Mouse (Mus musculus) heart, embryonic 13.5 days (tissue): ENCODE measurements around the gene Sorbs1. TPM values are rescaled to one million over a fixed set of nuclear protein-coding genes. Genes with fewer than 3 reads are reported as not detected.

ENCODE experiments used
- ATAC-seq: fragments of 200-750 bp; cut with Nextera tagmentation; 2 replicates; pipeline ENCODE4 v1.8.0; 2017; ENCODE audit warnings: moderate TSS enrichment; ENCODE audit not compliant: insufficient number of reproducible peaks, low FRiP score, low TSS enrichment; ENCODE audit errors: extremely low read depth
- H3K27ac ChIP-seq: fragments of 300-500 bp; sonication (generic); replicated peaks from 2 replicates; pipeline ENCODE4 v1.5.1; 2015; ENCODE audit warnings: moderate library complexity, mild to moderate bottlenecking, inconsistent platforms
- H3K27me3 ChIP-seq: fragments of 300-500 bp; sonication (generic); replicated peaks from 2 replicates; pipeline ENCODE4 v1.6.1; 2015; ENCODE audit warnings: mild to moderate bottlenecking, inconsistent platforms
- H3K36me3 ChIP-seq: fragments of 300-500 bp; sonication (generic); 2 replicates; pipeline ENCODE4 v1.6.1; 2015; ENCODE audit warnings: mild to moderate bottlenecking, inconsistent platforms
- H3K4me1 ChIP-seq: fragments of 300-500 bp; sonication (generic); 2 replicates; pipeline ENCODE4 v1.6.1; 2015; ENCODE audit warnings: inconsistent platforms
- H3K4me2 ChIP-seq: fragments of 300-500 bp; sonication (generic); 2 replicates; pipeline ENCODE4 v1.6.1; 2015; ENCODE audit warnings: inconsistent platforms, mild to moderate bottlenecking, moderate library complexity
- H3K4me3 ChIP-seq: fragments of 300-500 bp; sonication (generic); 2 replicates; pipeline ENCODE4 v1.5.1; 2015; ENCODE audit warnings: moderate library complexity, mild to moderate bottlenecking, inconsistent platforms
- H3K9ac ChIP-seq: fragments of 300-500 bp; sonication (generic); 2 replicates; pipeline ENCODE4 v1.6.1; 2015; ENCODE audit warnings: inconsistent platforms, mild to moderate bottlenecking, moderate library complexity
- H3K9me3 ChIP-seq: fragments of 300-500 bp; sonication (generic); 2 replicates; pipeline ENCODE4 v1.6.1; 2016; ENCODE audit warnings: inconsistent platforms
- WGBS: fragments of 180-500 bp; shearing (Covaris S2); methylation state at CpG from one replicate; pipeline ENCODE4 v1.1.7; 2015; ENCODE audit warnings: mixed read lengths; 5-methylcytosine and 5-hydroxymethylcytosine counted together
- polyA plus RNA-seq: library from polyadenylated mRNA; unstranded; fragments of >200 nt; fragmentation: Nextera tagmentation; extraction: Ambion mirVana; gene quantifications from 2 replicates; pipeline ENCODE4 v1.2.1, GENCODE M21; 2015

Gene Sorbs1
- polyA plus RNA-seq, 1 experiment from 2014 or later, result 65.4 TPM

DNA sequence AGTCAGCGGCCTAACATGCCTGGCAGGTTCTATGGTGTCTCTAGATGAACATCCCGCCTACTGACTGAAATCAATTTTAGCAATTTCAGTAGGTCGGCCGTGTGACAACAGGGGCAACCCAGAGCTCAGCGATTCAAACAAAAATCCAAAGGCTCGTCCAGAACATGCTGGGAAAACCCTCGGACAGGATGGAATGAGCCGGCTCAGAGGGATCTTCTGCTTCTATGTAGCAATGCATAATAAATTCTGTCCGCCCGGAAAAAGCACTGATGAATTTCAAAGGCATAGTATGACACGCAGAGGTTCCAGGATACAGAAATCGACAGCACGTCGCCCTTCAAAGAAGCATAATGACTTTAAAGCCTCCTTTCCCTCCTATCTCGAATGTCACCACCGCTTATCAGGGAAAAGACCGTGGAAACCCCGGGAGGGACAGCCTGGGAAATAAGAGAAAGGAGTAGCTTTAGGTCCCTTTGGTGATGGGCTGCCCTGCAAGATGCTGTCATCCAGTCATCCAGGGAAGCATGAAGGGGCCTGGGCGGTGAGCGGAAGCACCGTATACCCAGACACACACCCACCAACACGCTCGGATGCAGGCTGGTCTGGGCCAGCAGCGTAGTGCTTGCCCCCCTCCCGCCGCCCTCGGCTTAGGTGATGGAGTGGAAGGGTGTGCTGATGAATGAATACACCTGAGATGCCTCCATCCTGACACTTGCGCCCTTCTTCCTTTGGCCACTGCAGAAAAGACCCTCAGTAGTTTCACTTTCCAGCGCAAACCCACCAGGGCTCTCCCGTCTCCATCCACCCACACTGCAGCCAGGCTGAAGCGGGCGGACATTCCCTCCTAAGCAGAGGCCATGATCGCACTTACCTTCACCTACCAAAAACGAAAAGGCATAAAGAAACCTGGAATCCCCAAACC, 818 bp downstream of the Sorbs1 start:
- H3K9ac ChIP-seq, result peak overlapping the region; percentile 93
- WGBS, result 1% methylated on average over 34 of the region's 34 CpGs
- H3K36me3 ChIP-seq, result peaks cover 4% of the 10 kb centered on the region; the same call in 1 of the 2 replicates
- no peaks in the 10 kb centered on the region for H3K27me3 ChIP-seq
- H3K9me3 ChIP-seq, result no peaks in the 10 kb centered on the region
- H3K4me3 ChIP-seq, result peak overlapping the region; percentile 74
- H3K4me1 ChIP-seq, result peaks cover 36% of the 10 kb centered on the region
- no peak for ATAC-seq
- peak overlapping the region; percentile 92 for H3K4me2 ChIP-seq
- peak overlapping the region; percentile 93 for H3K27ac ChIP-seq

DNA sequence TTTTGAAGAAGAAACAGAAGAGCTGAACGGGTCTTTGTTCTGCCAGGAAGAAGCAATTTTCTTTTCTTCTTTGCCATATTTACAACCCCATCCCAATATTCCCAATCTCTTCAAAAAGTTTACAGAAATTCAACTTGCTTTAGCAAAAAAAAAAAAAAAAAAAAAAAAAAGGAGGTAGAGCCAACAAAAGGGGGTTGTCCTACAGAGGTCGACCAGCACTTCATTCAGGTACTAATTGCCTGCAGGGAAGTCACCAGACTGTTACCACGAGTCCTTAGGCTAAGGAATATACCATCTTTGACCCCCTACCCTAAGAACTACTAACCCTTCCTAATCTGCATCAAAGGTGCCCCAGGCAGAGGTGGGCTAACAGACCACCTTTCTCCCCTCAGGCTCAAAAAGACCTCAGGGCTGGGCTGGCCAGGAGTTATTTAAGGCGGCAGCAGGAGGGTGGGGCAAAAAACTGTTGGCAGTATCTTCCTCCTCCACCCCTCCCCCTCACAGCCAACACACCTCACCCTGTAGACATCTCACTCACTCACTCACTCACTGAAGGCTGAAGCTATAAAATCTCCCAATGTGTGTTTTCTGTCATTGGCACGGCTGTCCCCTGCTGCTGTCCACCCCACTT, 1.8 kb downstream of the Sorbs1 start:
- H3K27ac ChIP-seq, result peak overlapping the region; percentile 93
- ATAC-seq, result peak; percentile 11; the same call in 1 of the 2 replicates

GRCm38 (mm10) chr19:40511100-40511439, 2.5 kb downstream of the Sorbs1 start:
- ATAC-seq, result no peak
- peaks cover 8% of the 10 kb centered on the region; the same call in 1 of the 2 replicates for H3K36me3 ChIP-seq
- 64% methylated on average over 8 of the region's 8 CpGs for WGBS
- 0 out of 2 replicates have a peak overlapping the region, but pooled peaks have one; percentile 93 for H3K27ac ChIP-seq
- H3K4me1 ChIP-seq, result peaks cover 41% of the 10 kb centered on the region
- no peaks in the 10 kb centered on the region for H3K27me3 ChIP-seq
- H3K9me3 ChIP-seq, result no peaks in the 10 kb centered on the region
- peak overlapping the region; percentile 74 for H3K4me3 ChIP-seq
- peak overlapping the region; percentile 92 for H3K4me2 ChIP-seq
- H3K9ac ChIP-seq, result peak overlapping the region; percentile 93

More for the DNA sequence above, 1.8 kb downstream of the Sorbs1 start:
- 8% methylated on average over 5 of the region's 5 CpGs for WGBS
- H3K4me2 ChIP-seq, result peak overlapping the region; percentile 92
- H3K9me3 ChIP-seq, result no peaks in the 10 kb centered on the region
- H3K9ac ChIP-seq, result peak overlapping the region; percentile 93
- peaks cover 8% of the 10 kb centered on the region; the same call in 1 of the 2 replicates for H3K36me3 ChIP-seq
- no peaks in the 10 kb centered on the region for H3K27me3 ChIP-seq
- peaks cover 36% of the 10 kb centered on the region for H3K4me1 ChIP-seq
- peak overlapping the region; percentile 74 for H3K4me3 ChIP-seq

- no peaks in the 10 kb centered on the region for H3K9me3 ChIP-seq
- H3K36me3 ChIP-seq, result peaks cover 8% of the 10 kb centered on the region; the same call in 1 of the 2 replicates
- ATAC-seq, result no peak
- 65% methylated on average over 13 of the region's 13 CpGs for WGBS
- no peaks in the 10 kb centered on the region for H3K27me3 ChIP-seq
- peaks cover 45% of the 10 kb centered on the region for H3K4me1 ChIP-seq
- no peak overlapping the region for H3K4me3 ChIP-seq
- peak overlapping the region; percentile 93 for H3K9ac ChIP-seq
- H3K27ac ChIP-seq, result no peak overlapping the region
- H3K4me2 ChIP-seq, result peak overlapping the region; percentile 92
Measured at GRCm38 (mm10) chr19:40510387-40511099, 3.0 kb downstream of the Sorbs1 start.

- WGBS, result 70% methylated on average over 2 of the region's 2 CpGs
- peak overlapping the region; percentile 38; the same call in 1 of the 2 replicates for H3K27ac ChIP-seq
Measured at GRCm38 (mm10) chr19:40509274-40509673, 4.3 kb downstream of the Sorbs1 start.

DNA sequence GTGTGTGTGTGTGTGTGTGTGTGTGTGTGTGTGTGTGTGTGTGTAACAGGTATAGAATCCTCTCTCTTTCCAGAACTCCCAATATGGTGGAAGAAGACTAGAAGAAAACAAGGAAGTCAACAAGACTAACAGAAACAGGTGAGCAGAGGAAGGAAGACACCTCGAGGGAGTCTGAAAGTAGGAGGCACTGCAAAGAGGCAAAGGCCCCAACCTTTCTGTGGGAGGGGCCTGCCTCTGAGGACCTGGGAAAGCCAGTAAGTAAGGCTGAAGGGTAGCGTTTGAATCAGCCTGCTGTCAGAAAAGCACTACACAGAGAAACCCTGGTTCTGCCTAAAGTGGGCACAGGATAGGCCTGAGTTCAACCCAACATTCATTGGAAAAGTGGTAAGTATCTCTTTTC, 4.7 kb downstream of the Sorbs1 start:
- Histone ChIP-seq H3K9me3 (no peaks in the 10 kb centered on the region), H3K9ac (no peak overlapping the region; the same call in 1 of the 2 replicates), H3K27ac (peak overlapping the region; percentile 38; the same call in 1 of the 2 replicates), H3K27me3 (no peaks in the 10 kb centered on the region), H3K4me1 (peaks cover 58% of the 10 kb centered on the region), H3K4me3 (no peak overlapping the region), H3K36me3 (peaks cover 10% of the 10 kb centered on the region; the same call in 1 of the 2 replicates), H3K4me2 (no peak overlapping the region)
- WGBS, result 43% methylated on average over 2 of the region's 2 CpGs
- no peak for ATAC-seq

More at GRCm38 (mm10) chr19:40509274-40509673, 4.3 kb downstream of the Sorbs1 start:
- Histone ChIP-seq H3K9ac (no peak overlapping the region; the same call in 1 of the 2 replicates), H3K36me3 (peaks cover 8% of the 10 kb centered on the region; the same call in 1 of the 2 replicates), H3K4me2 (no peak overlapping the region), H3K4me3 (no peak overlapping the region), H3K4me1 (peaks cover 57% of the 10 kb centered on the region), H3K27me3 (no peaks in the 10 kb centered on the region), H3K9me3 (no peaks in the 10 kb centered on the region)
- no peak for ATAC-seq

- WGBS, result 80% methylated on average over 3 of the region's 3 CpGs
- Histone ChIP-seq H3K9me3 (no peaks in the 10 kb centered on the region), H3K4me3 (no peak overlapping the region), H3K4me2 (no peak overlapping the region), H3K9ac (no peak overlapping the region), H3K4me1 (peaks cover 66% of the 10 kb centered on the region), H3K27ac (no peak overlapping the region), H3K36me3 (peaks cover 16% of the 10 kb centered on the region; the same call in 1 of the 2 replicates), H3K27me3 (no peaks in the 10 kb centered on the region)
- no peak for ATAC-seq
Measured at GRCm38 (mm10) chr19:40506965-40507364, 6.6 kb downstream of the Sorbs1 start.

- Histone ChIP-seq H3K4me2 (peak overlapping the region; percentile 18; the same call in 1 of the 2 replicates), H3K9ac (0 out of 2 replicates have a peak overlapping the region, but pooled peaks have one; percentile 10), H3K4me1 (peaks cover 58% of the 10 kb centered on the region), H3K4me3 (no peak overlapping the region), H3K27ac (peak overlapping the region; percentile 48), H3K36me3 (peaks cover 27% of the 10 kb centered on the region), H3K9me3 (no peaks in the 10 kb centered on the region), H3K27me3 (no peaks in the 10 kb centered on the region)
- ATAC-seq, result no peak
- 47% methylated on average over 7 of the region's 7 CpGs for WGBS
Measured at GRCm38 (mm10) chr19:40504336-40504735, 9.2 kb downstream of the Sorbs1 start.

DNA sequence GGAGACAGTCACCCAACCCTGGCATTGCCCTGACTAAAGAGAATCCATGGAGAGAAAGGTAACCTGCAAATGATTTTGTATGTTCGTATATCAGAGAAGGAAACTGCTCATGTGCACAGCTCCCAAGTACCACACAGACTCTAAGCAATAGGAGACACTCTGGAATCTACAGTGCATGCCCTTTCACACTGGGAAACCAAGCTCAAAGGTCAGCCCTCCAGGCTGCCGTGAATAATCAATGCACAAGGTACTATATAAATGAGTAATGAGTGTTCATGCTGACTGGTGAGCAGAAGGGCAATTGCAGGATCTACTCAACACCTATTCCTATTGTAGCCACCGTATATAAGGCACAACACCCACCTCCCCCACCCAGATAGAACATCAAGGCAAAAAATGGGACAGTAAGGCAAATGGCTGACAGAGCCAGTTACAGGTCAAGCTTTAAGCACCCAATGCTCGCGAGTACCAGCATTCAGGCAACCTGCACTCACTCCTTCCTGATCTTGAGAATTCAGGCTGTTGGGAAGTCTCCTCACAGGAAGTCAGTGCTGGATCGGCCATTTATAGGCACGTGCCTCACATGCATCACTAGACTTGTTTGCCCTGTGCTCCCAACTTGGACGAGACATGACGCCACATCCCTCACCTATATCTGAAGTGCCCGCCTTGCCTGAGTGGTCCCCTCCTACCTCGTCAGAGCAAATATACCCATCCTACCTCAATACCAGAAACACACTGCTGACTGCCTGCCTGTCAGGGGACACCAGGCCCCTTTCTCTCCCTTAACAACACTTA, 13.4 kb downstream of the Sorbs1 start:
- Histone ChIP-seq H3K4me2 (no peak overlapping the region), H3K9ac (no peak overlapping the region), H3K4me1 (peaks cover 79% of the 10 kb centered on the region), H3K9me3 (no peaks in the 10 kb centered on the region), H3K36me3 (peaks cover 22% of the 10 kb centered on the region), H3K4me3 (no peak overlapping the region), H3K27ac (peak overlapping the region; percentile 81), H3K27me3 (no peaks in the 10 kb centered on the region)
- 71% methylated on average over 11 of the region's 11 CpGs for WGBS
- ATAC-seq, result no peak

DNA sequence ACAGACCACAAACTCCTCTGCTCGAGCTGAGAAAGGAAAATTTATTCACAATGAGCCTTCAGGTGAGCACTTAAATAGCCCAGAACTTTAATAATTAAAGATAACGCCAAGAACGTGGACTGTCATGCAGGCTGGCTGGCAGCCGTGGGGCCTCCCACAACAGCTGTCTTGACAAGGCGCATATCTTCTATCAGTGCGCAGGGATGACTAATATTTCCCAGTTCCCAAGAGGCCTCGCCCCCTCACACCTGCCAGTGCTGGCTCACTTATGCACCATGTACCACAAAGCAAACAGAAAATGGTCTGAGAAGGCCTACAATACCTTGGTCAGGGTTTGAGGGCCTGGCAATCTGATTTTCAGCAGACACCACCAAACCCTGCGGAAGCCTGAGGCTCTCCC, 14.4 kb downstream of the Sorbs1 start:
- no peak for ATAC-seq
- WGBS, result 35% methylated on average over 8 of the region's 8 CpGs
- peaks cover 79% of the 10 kb centered on the region for H3K4me1 ChIP-seq
- 0 out of 2 replicates have a peak overlapping the region, but pooled peaks have one; percentile 6 for H3K4me2 ChIP-seq
- no peaks in the 10 kb centered on the region for H3K9me3 ChIP-seq
- peaks cover 22% of the 10 kb centered on the region for H3K36me3 ChIP-seq
- peak overlapping the region; percentile 34; the same call in 1 of the 2 replicates for H3K9ac ChIP-seq
- peak overlapping the region; percentile 81 for H3K27ac ChIP-seq
- no peak overlapping the region for H3K4me3 ChIP-seq
- H3K27me3 ChIP-seq, result no peaks in the 10 kb centered on the region
